Mouse (Mus musculus) thymus, postnatal 14 days (tissue): ENCODE measurements at regions not wholly inside any gene's neighbourhood (a gene's known extent, or its start where the extent isn't known, plus 50 kb on each side); places are given as distances from the start of the nearest gene placed in this dataset.
"Not testable (repeated sequence)": the region's sequence is repeated elsewhere in the genome, so short reads cannot be mapped to it uniquely, and the experiment has no call there.

Source experiments
- DNase-seq: peaks from one replicate; pipeline ENCODE4 v3.0.0; 2021

DNA sequence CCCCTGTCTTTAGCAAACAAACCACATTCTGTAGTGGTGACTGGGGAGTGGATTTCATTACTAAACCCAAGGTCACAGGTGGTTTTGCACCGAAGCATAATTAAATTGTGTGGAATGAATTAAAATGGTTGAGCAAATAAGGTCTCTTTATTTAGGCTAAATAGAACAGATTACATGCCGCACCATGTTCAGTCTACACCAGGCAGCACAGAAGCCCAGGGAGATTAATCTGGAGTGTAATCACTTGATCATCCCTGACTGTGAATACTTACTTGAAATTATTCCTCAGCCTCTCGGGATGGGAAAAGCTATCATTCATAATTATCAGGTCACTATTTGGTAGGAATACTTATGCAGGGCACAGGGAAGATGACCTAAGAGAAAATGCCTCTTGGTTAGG is 1293.3 kb upstream of the Sel1l start:
- no peak for DNase-seq

- no peak for DNase-seq
Observed at GRCm38 (mm10) chr12:93136395-93136794, 1287.4 kb upstream of the Sel1l start.

GRCm38 (mm10) chr12:93122216-93122615 is 1273.3 kb upstream of the Sel1l start:
- DNase-seq = no peak

DNA sequence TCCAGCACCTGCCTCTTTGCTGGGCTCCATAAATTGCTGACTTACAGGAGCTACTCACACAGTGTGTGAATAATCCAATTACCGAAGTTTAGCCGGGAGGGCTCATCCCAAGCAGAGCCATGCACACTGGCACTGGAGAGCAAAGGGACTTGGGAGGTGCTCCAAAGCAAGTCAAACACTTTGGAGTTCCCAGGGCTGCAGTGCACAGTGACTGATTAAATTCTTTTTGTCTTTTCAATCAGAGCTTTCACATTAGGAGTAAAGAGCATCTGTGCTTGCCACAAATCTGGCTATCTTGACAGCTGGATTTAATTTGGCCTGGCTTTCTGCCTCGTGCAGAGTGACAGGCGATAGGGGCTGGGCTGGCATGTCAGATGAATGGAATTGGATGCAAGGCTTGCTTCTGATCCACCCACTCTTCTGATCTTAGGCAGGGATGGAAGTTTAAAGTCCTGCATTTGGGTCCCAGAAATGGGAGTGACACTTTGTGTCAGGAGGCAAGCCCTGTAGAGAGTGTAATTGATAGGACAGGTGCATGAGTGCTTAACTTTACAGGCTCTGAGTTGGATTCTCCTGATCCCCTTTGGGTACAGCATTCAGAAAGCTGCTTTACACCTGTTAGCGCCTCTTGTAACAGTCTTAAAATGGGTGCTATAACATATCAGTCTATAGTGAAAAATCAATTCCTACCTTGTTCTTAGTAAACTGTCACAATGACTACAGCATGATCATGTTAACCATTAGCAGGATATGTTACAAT is 1239.3 kb upstream of the Sel1l start:
- DNase-seq = no peak

GRCm38 (mm10) chr12:93063864-93064263 is 1214.9 kb upstream of the Sel1l start:
- DNase-seq = no peak

- no peak for DNase-seq
Observed at GRCm38 (mm10) chr12:93019633-93020032, 1170.7 kb upstream of the Sel1l start.

GRCm38 (mm10) chr12:93011583-93011982 is 1162.6 kb upstream of the Sel1l start:
- no peak for DNase-seq

GRCm38 (mm10) chr12:93006844-93007365 is 1157.9 kb upstream of the Sel1l start:
- no peak for DNase-seq

DNA sequence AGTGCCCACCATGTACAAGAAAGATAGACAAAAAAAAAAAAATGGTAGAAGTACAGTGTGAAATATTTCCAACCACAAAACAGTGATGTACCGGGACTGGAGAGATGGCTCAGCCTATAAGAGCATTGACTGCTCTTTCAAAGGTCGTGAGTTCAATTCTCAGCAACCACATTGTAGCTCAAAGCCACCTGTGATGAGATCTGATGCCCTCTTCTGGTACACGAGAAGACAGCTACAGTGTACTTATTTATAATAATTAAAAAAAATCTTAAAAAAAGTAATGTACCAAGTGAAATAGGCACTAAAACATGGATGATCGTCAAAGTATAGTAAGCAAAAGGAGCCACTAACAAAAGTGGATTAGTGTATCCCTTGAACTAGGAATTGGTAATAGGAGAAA is 1154.2 kb upstream of the Sel1l start:
- DNase-seq = no peak

DNA sequence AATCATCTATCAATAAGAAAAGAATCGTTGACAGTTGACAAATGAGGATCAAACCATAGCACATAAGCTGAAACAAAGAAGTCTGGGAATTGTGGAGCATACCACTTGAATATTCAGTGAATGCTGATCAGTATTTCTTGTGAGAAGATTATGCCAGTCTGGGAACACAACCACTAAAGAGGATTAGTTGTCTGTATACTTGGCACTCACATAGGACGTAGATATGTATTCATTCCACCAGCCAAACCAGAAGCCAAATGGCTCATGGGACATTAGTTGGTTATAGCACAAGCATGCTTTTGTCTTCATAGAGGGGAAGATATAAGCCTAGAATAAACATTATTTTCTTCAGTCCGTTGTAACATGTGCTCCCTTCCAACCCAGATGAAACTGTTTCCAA is 1126.7 kb upstream of the Sel1l start:
- no peak for DNase-seq

- no peak for DNase-seq
Observed at GRCm38 (mm10) chr12:92944352-92944751, 1095.4 kb upstream of the Sel1l start.

GRCm38 (mm10) chr12:92927591-92927990 is 1078.6 kb upstream of the Sel1l start:
- DNase-seq = no peak

DNA sequence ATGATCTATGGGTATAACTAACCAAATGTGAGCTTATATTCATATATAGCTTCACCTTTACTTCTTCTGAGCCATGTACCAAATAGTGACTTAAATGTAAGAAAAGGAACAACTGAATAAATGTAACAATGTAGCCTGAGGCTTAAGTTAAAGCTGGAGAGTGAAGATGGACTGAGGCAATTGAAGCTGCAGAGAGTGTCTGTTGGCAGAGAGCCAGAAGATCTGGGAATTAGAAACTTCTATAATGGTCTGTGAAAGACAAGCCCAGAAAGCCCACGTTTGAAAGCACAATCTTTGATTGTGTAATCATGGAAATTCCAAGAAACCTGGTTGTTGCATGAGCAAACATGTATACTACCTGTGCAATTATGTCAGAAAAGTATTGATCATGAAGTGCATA is 1078.0 kb upstream of the Sel1l start:
- DNase-seq = no peak

DNA sequence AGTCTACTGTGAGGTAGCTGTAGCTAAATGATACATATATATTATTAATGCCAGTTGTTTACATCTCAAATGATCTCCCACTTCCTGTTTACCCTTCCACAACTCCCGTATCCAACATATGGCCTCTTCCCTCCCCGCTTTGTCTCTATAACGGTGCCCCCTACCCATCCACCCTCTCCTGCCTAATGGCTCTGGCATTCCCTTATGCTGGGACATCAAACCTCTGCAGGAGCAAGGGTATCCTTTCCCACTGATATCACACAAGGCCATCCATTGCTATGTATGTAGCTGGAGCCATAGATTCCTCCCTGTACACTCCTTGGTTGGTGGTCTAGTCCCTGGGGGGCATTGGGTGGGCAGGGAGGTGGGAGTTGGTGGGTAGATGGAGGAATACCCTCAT is 1071.0 kb upstream of the Sel1l start:
- no peak for DNase-seq

DNA sequence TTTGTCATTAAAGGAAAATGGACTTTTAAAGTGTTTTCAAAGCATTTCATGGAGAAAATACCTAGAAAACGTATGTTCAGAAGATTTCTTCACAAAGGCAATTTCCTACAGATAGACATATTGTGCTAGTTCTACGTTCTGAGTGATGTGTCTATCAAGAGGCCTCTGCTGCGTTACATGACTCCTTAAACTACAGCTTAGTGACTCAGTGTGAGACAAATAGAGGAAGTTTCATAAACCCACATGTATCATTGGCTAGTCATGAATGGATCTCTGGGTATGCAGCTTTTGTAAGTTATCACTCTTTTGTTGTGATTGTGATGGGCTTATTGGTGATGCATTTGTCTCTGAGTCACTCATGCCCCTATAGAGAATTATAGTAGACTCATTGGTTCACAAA is 1067.3 kb upstream of the Sel1l start:
- no peak for DNase-seq

- DNase-seq = no peak
Observed at GRCm38 (mm10) chr12:92915776-92916175, 1066.8 kb upstream of the Sel1l start.

GRCm38 (mm10) chr12:92915203-92915602 is 1066.2 kb upstream of the Sel1l start:
- no peak for DNase-seq

- DNase-seq = no peak
Observed at GRCm38 (mm10) chr12:92904382-92904781, 1055.4 kb upstream of the Sel1l start.

DNA sequence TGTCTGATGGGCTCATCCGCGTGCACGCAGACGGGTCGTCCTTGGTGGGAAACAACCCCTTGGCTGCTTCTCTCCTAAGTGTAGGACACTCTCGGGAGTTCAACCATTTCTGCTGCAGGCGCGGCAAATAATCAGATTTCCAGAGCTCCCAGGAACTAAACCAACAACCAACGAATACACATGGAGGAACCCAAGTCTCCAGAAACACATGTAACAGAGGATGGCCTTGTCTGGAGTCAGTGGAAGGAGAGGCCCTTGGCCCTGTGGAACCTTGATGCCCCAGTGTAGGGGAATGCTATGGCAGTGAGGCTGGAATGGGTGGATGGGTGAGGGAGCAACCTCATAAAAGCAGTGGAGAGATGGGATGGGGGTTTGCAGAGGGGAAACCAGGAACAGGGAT is 1043.4 kb upstream of the Sel1l start:
- DNase-seq = no peak

DNA sequence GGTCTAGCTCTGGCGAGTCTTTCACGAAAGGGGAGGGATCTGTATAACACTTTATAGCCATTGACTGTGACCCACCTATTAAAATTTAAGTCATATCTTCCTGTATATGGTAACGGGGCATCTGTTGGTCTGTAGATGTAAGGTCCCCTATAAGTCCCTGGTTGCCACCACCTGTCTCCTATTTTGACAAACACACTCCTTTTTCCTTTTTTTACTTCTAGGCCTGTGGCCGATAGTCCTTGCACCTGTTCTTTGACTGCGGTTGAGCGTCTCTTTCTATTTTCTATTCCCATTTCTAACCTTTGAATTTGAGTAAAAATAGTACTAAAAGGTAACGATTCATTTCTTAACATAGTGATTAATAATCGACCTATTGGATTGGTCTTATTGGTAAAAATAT is 1042.7 kb upstream of the Sel1l start:
- not testable (repeated sequence) for DNase-seq

- not testable (repeated sequence) for DNase-seq
Observed at GRCm38 (mm10) chr12:92891126-92891525, 1042.2 kb upstream of the Sel1l start.

GRCm38 (mm10) chr12:92887747-92888146 is 1038.8 kb upstream of the Sel1l start:
- no peak for DNase-seq

GRCm38 (mm10) chr12:92886394-92887075 is 1037.6 kb upstream of the Sel1l start:
- not testable (repeated sequence) for DNase-seq

DNA sequence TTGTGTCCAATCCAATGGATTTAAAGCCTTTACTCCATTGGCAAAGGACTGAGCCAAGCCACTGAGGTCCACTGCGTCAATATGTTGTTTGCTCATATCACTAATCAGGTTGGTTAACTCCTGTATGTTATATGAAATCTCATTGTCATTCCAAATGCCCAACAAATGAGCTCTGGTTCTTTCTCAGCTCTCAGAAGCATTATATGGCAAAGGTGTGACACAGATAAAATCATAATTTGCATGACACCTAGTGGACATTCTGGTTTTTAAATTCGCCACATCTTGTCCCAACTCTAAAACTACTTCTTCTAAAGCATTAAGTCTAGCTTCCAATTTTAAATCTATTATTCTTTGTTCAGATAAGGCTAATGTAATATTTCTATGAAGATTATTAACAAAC is 1035.1 kb upstream of the Sel1l start:
- DNase-seq = not testable (repeated sequence)
